In the genomic region with DNA sequence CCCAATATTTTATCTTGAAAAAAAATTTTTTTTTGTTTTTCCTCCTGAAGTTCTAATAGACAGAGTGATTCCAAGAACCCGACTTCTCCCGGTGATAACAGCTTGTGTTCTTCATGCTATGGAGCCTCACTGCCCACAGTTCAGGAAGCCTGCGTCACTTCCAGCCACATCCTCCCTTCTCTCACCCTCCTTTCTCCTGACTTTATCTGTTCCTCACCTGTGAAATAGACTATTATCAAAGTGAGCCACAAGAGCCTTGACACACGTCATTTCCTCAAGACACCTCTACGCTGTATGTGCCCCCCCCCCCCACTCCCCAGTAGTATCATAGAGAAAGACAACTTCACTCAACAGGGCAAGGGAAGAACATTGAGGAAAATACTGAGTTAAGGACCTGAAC, we compare ENCODE assay signal across 16 mouse cellular contexts. TPM values are rescaled to one million over a fixed set of nuclear protein-coding genes. Genes with fewer than 3 reads are reported as not detected.
DNase-seq lines count a peak whose midpoint lies in the region; ATAC-seq and TF ChIP-seq lines count a peak whose summit lies in the region.
"Had no signal": no experiment of that assay in that cellular context is flagged by ENCODE, and none has a peak within 500 bp of the region (broad histone marks: within the 10 kb centered on the region; RNA-seq: fewer than 3 reads in every experiment).

No protein-coding gene starts in this region.

- 68% methylated on average over 5 of the region's 5 CpGs for WGBS in heart, embryonic 15.5 days
- 17% methylated on average over 5 of the region's 5 CpGs for WGBS in liver, embryonic 14.5 days (ENCODE audit: insufficient replicate concordance)
- WGBS in embryonic facial prominence, embryonic 10.5 days: 94% methylated on average over 5 of the region's 5 CpGs

- H3K27ac ChIP-seq in heart, embryonic 15.5 days: peak overlapping the region; percentile 34; the same call in 1 of the 2 replicates
- H3K27ac ChIP-seq in liver, embryonic 14.5 days: peak overlapping the region; percentile 53
- H3K27ac ChIP-seq in embryonic facial prominence, embryonic 10.5 days (replicated peaks): no peak overlapping the region
- H3K27ac ChIP-seq: layer of hippocampus, adult 2 months had no signal

- no peak for TF ChIP-seq CTCF in liver, embryonic 14.5 days (IDR thresholded peaks at IDR 0.05; ENCODE audit: low read depth)

- H3K4me3 ChIP-seq in heart, embryonic 15.5 days: no peak overlapping the region
- H3K4me3 ChIP-seq in liver, embryonic 14.5 days (ENCODE audit: insufficient read depth in 1 of 2, low read depth in 2 of 2, low read length in 2 of 2): no peak overlapping the region; a peak in 1 of 4 replicates
- no peak overlapping the region for H3K4me3 ChIP-seq in embryonic facial prominence, embryonic 10.5 days
- H3K4me3 ChIP-seq: layer of hippocampus, adult 2 months; midbrain, embryonic 15.5 days had no signal

- peak; percentile 27; the same call in 1 of the 2 replicates for TF ChIP-seq EP300 in liver, embryonic 14.5 days (IDR thresholded peaks at IDR 0.05; ENCODE audit: low read depth)

- no peak overlapping the region for H3K9ac ChIP-seq in heart, embryonic 15.5 days
- peak overlapping the region; percentile 40 for H3K9ac ChIP-seq in liver, embryonic 14.5 days (replicated peaks)
- H3K9ac ChIP-seq: midbrain, embryonic 15.5 days had no signal

- intact Hi-C loops in heart, postnatal 10 days (cut with DNase I): loop anchor here (2.0 kb wide), 1 partner anchor 47 kb away; no protein-coding TSS in a partner anchor

- peaks cover 10% of the 10 kb centered on the region for H3K4me1 ChIP-seq in heart, embryonic 15.5 days (replicated peaks)
- peaks cover 29 to 36% of the 10 kb centered on the region in 2 experiments for H3K4me1 ChIP-seq in liver, embryonic 14.5 days (replicated peaks; ENCODE audit: control insufficient read depth in 2 of 2, insufficient read depth in 2 of 2, low read length in 1 of 2)
- H3K4me1 ChIP-seq in embryonic facial prominence, embryonic 10.5 days: peaks cover 25% of the 10 kb centered on the region

- H3K27me3 ChIP-seq in heart, embryonic 15.5 days: no peaks in the 10 kb centered on the region
- H3K27me3 ChIP-seq in liver, embryonic 14.5 days (ENCODE audit: control insufficient read depth, insufficient read depth, low read length): no peaks in the 10 kb centered on the region
- H3K27me3 ChIP-seq in embryonic facial prominence, embryonic 10.5 days (replicated peaks; ENCODE audit: low read depth, poor library complexity, severe bottlenecking): no peaks in the 10 kb centered on the region
- H3K27me3 ChIP-seq: CH12.LX; midbrain, embryonic 15.5 days had no signal

- peak overlapping the region; percentile 83; the same call in 1 of the 2 replicates for H3K4me2 ChIP-seq in heart, embryonic 15.5 days
- peak overlapping the region; percentile 86 for H3K4me2 ChIP-seq in liver, embryonic 14.5 days (ENCODE audit: low read depth)

- H3K9me3 ChIP-seq in heart, embryonic 15.5 days (replicated peaks): no peaks in the 10 kb centered on the region
- H3K9me3 ChIP-seq in liver, embryonic 14.5 days (ENCODE audit: control insufficient read depth, low read length): no peaks in the 10 kb centered on the region
- H3K9me3 ChIP-seq in embryonic facial prominence, embryonic 10.5 days: no peaks in the 10 kb centered on the region
- H3K9me3 ChIP-seq: midbrain, embryonic 15.5 days had no signal

- H3K36me3 ChIP-seq in heart, embryonic 15.5 days: no peaks in the 10 kb centered on the region
- H3K36me3 ChIP-seq in liver, embryonic 14.5 days (replicated peaks; ENCODE audit: control insufficient read depth, insufficient read depth, low read depth): no peaks in the 10 kb centered on the region
- peaks cover 5% of the 10 kb centered on the region; the same call in 1 of the 2 replicates for H3K36me3 ChIP-seq in embryonic facial prominence, embryonic 10.5 days (replicated peaks)
- H3K36me3 ChIP-seq: midbrain, embryonic 15.5 days had no signal

- ATAC-seq in heart, embryonic 15.5 days (replicated peaks; ENCODE audit: insufficient number of reproducible peaks, insufficient read depth, low FRiP score, low read depth): no peak
- no peak for ATAC-seq in liver, embryonic 14.5 days (ENCODE audit: insufficient read depth)
- ATAC-seq: intestine, postnatal 0 days; midbrain, embryonic 15.5 days had no signal

- no peak for DNase-seq in heart, postnatal 10 days
- peak; percentile 96 for DNase-seq in 416B (ENCODE audit: low read depth)
- peak; percentile 99 for DNase-seq in MEL-GATA-1-ER (ENCODE audit: extremely low read depth, low read depth)
- peak in 1 of 3 experiments; percentile 64 for DNase-seq in liver, embryonic 14.5 days (ENCODE audit: low read depth in 3 of 3, low spot score in 3 of 3)
- no peak for DNase-seq in embryonic facial prominence, embryonic 10.5 days (ENCODE audit: low spot score)
- DNase-seq in cerebellum, adult 11-12 months: no peak
- DNase-seq in right cerebral cortex, postnatal 10 days (ENCODE audit: low spot score in 2 of 2): no peak
- DNase-seq: right cerebral cortex, adult 18-20 months had no signal

RNA-seq across cellular contexts. Expression of a gene that starts 2.4 kb away (rescaled TPM):
- not detected in 2 replicates for polyA plus RNA-seq in heart, embryonic 15.5 days (2015; fragmentation: Nextera tagmentation; extraction: Ambion mirVana)
- not detected for total RNA-seq in heart, postnatal 10 days (2021)
- 0.35 TPM in 1 of 2 replicates, not detected in the other for polyA plus RNA-seq in liver, embryonic 14.5 days (2012; rRNA removed)
- 0.32 TPM in 1 of 2 replicates, not detected in the other for polyA plus RNA-seq in liver, embryonic 14.5 days (2014; fragmentation: Nextera tagmentation; extraction: Ambion mirVana)
- not detected in 2 replicates for polyA plus RNA-seq in embryonic facial prominence, embryonic 10.5 days (2016; fragmentation: Nextera tagmentation; extraction: Ambion mirVana)
- total RNA-seq: CH12.LX; heart, postnatal 25 days; layer of hippocampus, adult 2 months; left cerebral cortex, postnatal 25 days had no signal
- polyA plus RNA-seq: lung, embryonic 16.5 days had no signal

RNA-seq across cellular contexts. Expression of a gene that starts 2.6 kb away (rescaled TPM):
- polyA plus RNA-seq in heart, embryonic 15.5 days (2015; fragmentation: Nextera tagmentation; extraction: Ambion mirVana): 0.53 and 0.77 TPM in 2 replicates
- total RNA-seq in heart, postnatal 10 days (2021): 1 to 10 TPM; 2.2 to 2.9 TPM
- polyA plus RNA-seq in liver, embryonic 14.5 days (2012; rRNA removed): 3.6 and 3.9 TPM in 2 replicates
- 1.1 and 2.2 TPM in 2 replicates for polyA plus RNA-seq in liver, embryonic 14.5 days (2014; fragmentation: Nextera tagmentation; extraction: Ambion mirVana)
- 1.1 TPM in 2 replicates for polyA plus RNA-seq in embryonic facial prominence, embryonic 10.5 days (2016; fragmentation: Nextera tagmentation; extraction: Ambion mirVana)

RNA-seq across cellular contexts. Expression of a gene that starts 12.2 kb away (rescaled TPM):
- 24.6 and 27.1 TPM in 2 replicates for polyA plus RNA-seq in heart, embryonic 15.5 days (2015; fragmentation: Nextera tagmentation; extraction: Ambion mirVana)
- total RNA-seq in heart, postnatal 10 days (2021): 10 to 100 TPM; 25.7 to 26.8 TPM
- polyA plus RNA-seq in liver, embryonic 14.5 days (2012; rRNA removed): 18.7 and 27.6 TPM in 2 replicates
- 30.2 and 35.4 TPM in 2 replicates for polyA plus RNA-seq in liver, embryonic 14.5 days (2014; fragmentation: Nextera tagmentation; extraction: Ambion mirVana)
- 11.6 and 13.8 TPM in 2 replicates for polyA plus RNA-seq in embryonic facial prominence, embryonic 10.5 days (2016; fragmentation: Nextera tagmentation; extraction: Ambion mirVana)

RNA-seq across cellular contexts. Expression of a gene that starts 35.8 kb away (rescaled TPM):
- polyA plus RNA-seq in heart, embryonic 15.5 days (2015; fragmentation: Nextera tagmentation; extraction: Ambion mirVana): 24.1 and 25.1 TPM in 2 replicates
- total RNA-seq in heart, postnatal 10 days (2021): 100 to 1,000 TPM; 125 to 126 TPM
- 48.0 and 84.2 TPM in 2 replicates for polyA plus RNA-seq in liver, embryonic 14.5 days (2012; rRNA removed)
- 8.1 and 9.1 TPM in 2 replicates for polyA plus RNA-seq in liver, embryonic 14.5 days (2014; fragmentation: Nextera tagmentation; extraction: Ambion mirVana)
- 12.8 and 14.7 TPM in 2 replicates for polyA plus RNA-seq in embryonic facial prominence, embryonic 10.5 days (2016; fragmentation: Nextera tagmentation; extraction: Ambion mirVana)

RNA-seq across cellular contexts. Expression of a gene that starts 46.0 kb away (rescaled TPM):
- polyA plus RNA-seq in heart, embryonic 15.5 days (2015; fragmentation: Nextera tagmentation; extraction: Ambion mirVana): 17.0 and 23.1 TPM in 2 replicates
- total RNA-seq in heart, postnatal 10 days (2021): 10 to 100 TPM; 10.2 to 10.4 TPM
- polyA plus RNA-seq in liver, embryonic 14.5 days (2012; rRNA removed): 26.2 and 26.4 TPM in 2 replicates
- 6.0 and 7.6 TPM in 2 replicates for polyA plus RNA-seq in liver, embryonic 14.5 days (2014; fragmentation: Nextera tagmentation; extraction: Ambion mirVana)
- 25.2 and 26.0 TPM in 2 replicates for polyA plus RNA-seq in embryonic facial prominence, embryonic 10.5 days (2016; fragmentation: Nextera tagmentation; extraction: Ambion mirVana)

Comparison
In these comparisons a context has a peak if more than half of its experiments do, and no peak if none do; other contexts are left out.
1. DNase-seq: peak in 416B (single experiment) and MEL-GATA-1-ER (single experiment); none in heart, postnatal 10 days (0 of 2), embryonic facial prominence, embryonic 10.5 days (single experiment), cerebellum, adult 11-12 months (single experiment) and right cerebral cortex, postnatal 10 days (0 of 2).